Mouse (Mus musculus) limb, embryonic 15.5 days (tissue): ENCODE measurements around the gene Trim25. TPM values are rescaled to one million over a fixed set of nuclear protein-coding genes. Genes with fewer than 3 reads are reported as not detected.

Experiments used
- ATAC-seq: fragments of 200-750 bp; cut with Nextera tagmentation; 2 replicates; pipeline ENCODE4 v1.8.0; 2017; ENCODE audit warnings: low read depth, moderate TSS enrichment; ENCODE audit not compliant: insufficient number of reproducible peaks, low FRiP score, low TSS enrichment
- H3K27ac ChIP-seq: fragments of 300-500 bp; sonication (generic); 2 replicates; pipeline ENCODE4 v1.5.1; 2015; ENCODE audit warnings: moderate library complexity, mild to moderate bottlenecking, inconsistent platforms
- H3K27me3 ChIP-seq: fragments of 300-500 bp; sonication (generic); 2 replicates; pipeline ENCODE4 v1.6.1; 2015; ENCODE audit warnings: inconsistent platforms
- H3K36me3 ChIP-seq: fragments of 300-500 bp; sonication (generic); 2 replicates; pipeline ENCODE4 v1.6.1; 2015; ENCODE audit warnings: inconsistent platforms
- H3K4me1 ChIP-seq: fragments of 300-500 bp; sonication (generic); 2 replicates; pipeline ENCODE4 v1.6.1; 2015; ENCODE audit warnings: inconsistent platforms
- H3K4me2 ChIP-seq: fragments of 300-500 bp; sonication (generic); 2 replicates; pipeline ENCODE4 v1.6.1; 2015; ENCODE audit warnings: mild to moderate bottlenecking, inconsistent platforms
- H3K4me3 ChIP-seq: fragments of 300-500 bp; sonication (generic); 2 replicates; pipeline ENCODE4 v1.5.1; 2015; ENCODE audit warnings: mild to moderate bottlenecking, inconsistent platforms
- H3K9ac ChIP-seq: fragments of 300-500 bp; sonication (generic); 2 replicates; pipeline ENCODE4 v1.6.1; 2015; ENCODE audit warnings: inconsistent platforms
- H3K9me3 ChIP-seq: fragments of 300-500 bp; sonication (generic); 2 replicates; pipeline ENCODE4 v1.6.1; 2016; ENCODE audit warnings: inconsistent platforms
- WGBS: fragments of 180-500 bp; shearing (Covaris S2); methylation state at CpG from one replicate; pipeline ENCODE4 v1.1.7; 2015; 5-methylcytosine and 5-hydroxymethylcytosine counted together
- polyA plus RNA-seq: library from polyadenylated mRNA; unstranded; fragments of >200 nt; fragmentation: Nextera tagmentation; extraction: Ambion mirVana; gene quantifications from 2 replicates; pipeline ENCODE4 v1.2.1, GENCODE M21; 2015

Trim25 gene
- polyA plus RNA-seq, 1 experiment from 2014 or later = 12.0 TPM

DNA sequence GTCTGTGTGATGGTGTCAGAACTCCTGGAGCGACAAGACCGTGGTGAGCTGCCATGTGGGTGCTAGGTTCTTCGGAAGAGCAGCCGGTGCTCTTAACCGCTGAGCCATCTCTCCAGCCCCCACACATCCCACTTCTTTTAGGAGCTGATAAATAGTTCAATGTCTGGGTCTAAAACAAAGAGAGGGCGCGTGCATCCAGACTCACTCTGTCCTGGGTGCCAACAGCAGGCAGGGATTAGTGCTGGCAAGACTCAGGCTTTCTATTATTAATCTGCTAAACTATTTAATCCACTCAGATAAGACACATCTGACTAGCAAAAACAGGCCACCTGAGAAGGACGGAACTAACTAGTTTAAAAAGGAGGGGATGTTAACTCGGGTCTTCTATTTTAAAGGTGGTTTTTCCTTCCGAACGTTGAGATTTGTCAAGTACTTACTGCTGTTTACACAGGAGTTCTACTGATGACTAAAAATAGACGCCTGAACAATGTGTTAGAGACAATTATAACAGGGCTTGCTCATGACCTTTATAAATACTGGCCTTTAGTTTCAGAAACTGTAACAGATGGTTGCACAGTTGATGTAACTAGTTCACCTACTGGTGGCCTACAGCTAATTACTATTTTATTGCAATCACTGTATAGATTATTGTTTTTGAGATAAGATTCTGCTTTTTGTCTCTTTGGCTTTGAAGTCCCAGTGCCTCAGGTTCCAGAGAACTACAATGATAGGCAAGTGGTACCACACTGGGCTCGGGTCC lies 56.9 kb downstream of the Trim25 start:
- 85% methylated on average over 13 of the region's 13 CpGs for WGBS
- Histone ChIP-seq H3K9me3 (no peaks in the 10 kb centered on the region), H3K27ac (no peak overlapping the region), H3K27me3 (no peaks in the 10 kb centered on the region), H3K4me1 (peaks cover 20% of the 10 kb centered on the region), H3K36me3 (peaks cover 14% of the 10 kb centered on the region), H3K4me3 (no peak overlapping the region), H3K4me2 (no peak overlapping the region), H3K9ac (no peak overlapping the region)
- ATAC-seq = no peak

DNA sequence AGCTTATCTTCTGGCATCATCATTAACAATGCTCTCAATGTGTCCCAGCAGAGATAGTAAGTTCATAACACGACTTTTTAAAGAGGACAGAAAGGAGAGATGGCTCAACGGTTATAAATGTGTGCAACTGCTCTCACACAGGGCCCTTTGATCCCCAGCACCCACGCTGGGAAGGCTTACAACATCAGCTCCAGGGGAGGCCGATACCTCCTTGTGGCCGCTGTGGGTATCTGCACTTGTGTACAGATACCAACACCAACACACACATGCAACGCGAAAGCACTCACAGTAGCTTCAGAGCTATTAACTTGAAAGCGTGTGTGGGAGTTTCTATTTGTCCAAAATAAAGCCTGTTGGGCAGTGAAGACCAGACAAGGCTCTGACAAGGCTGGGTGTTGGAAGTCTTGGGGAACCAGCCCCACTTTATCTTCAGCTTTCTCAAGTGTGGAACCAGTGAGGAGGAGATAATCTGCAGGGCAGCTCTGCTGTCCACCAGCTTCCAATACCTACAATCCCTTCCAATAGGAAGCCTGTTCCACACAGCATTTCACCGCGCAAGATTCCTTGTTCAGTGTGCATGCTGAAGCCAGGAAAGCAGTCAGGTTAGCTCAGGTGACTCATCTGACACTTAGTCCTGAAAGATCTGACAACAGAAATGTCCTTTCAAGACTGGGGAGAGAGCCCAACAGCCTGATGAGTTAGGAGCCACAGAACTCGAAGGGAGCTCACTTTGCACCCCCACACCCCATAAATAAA lies 59.5 kb downstream of the Trim25 start:
- WGBS = 73% methylated on average over 11 of the region's 11 CpGs
- H3K9me3 ChIP-seq = no peaks in the 10 kb centered on the region
- no peak overlapping the region for H3K27ac ChIP-seq
- peak overlapping the region; percentile 90 for H3K4me2 ChIP-seq
- no peak for ATAC-seq
- peaks cover 7% of the 10 kb centered on the region; the same call in 1 of the 2 replicates for H3K36me3 ChIP-seq
- H3K4me1 ChIP-seq = peaks cover 20% of the 10 kb centered on the region
- H3K27me3 ChIP-seq = no peaks in the 10 kb centered on the region
- peak overlapping the region; percentile 86 for H3K4me3 ChIP-seq
- no peak overlapping the region for H3K9ac ChIP-seq

DNA sequence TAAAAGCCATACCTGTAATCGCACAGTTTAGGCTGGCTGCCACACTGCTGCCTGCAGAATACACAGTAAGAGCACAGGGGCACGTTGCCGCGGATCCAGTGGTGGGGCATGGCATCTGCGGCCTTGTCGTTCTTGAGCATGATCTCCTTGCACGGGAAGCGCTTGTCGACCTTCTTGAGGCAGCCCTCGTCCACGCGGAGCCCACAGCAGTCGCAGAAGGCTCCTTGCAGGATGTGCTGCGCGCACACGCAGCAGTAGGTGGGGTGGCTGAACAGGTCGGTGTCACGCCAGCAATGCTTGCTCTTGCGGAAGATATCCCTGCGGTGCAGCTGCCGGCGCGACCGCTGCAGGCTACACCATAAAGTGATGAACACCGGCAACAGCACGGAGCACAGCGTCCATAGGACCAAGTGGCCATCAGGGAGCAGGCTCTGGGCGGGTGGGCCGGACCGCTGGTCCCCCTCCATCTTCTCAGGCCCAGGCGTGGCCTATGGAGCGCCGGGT lies 60.8 kb downstream of the Trim25 start:
- Histone ChIP-seq H3K4me2 (peak overlapping the region; percentile 90), H3K9me3 (no peaks in the 10 kb centered on the region), H3K36me3 (0 out of 2 replicates have a peak, but pooled peaks cover under 1% of the 10 kb centered on the region), H3K4me3 (peak overlapping the region; percentile 86), H3K27me3 (no peaks in the 10 kb centered on the region), H3K4me1 (peaks cover 20% of the 10 kb centered on the region), H3K9ac (peak overlapping the region; percentile 80), H3K27ac (peak overlapping the region; percentile 57)
- no peak for ATAC-seq
- WGBS = under 1% methylated on average over 33 of the region's 33 CpGs

DNA sequence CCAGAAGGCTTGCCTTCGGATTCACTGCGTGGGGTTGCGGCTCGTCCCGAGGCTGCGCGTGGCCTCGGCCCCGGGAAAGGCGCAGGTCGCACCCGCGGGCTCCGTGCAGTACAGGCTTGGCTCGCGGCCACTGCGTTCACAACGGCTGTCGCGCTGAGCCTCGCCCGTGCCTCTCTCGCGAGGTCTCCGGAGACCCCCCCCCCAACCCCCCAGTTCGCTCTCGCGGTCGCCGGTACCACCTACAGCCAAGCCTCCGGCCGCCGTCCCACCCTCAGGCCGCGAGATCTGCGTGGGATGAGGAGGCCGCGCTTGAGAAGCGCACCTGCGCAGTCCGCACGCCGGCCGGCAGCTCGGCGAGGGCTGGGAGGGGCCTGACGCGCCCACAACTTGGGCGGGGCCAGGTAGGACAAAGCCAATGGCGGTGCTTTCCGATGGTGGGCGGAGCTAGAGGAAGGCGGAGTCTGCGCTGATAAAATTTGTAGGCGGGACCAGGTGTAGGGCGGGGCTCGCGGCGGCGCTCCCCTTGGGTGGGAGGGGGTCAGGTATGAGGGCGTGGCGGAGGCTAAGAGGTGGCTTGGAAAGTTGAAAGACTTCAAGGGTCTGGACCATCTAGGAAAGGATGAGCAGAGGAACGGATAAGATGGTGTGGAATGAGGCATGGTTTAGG lies 61.4 kb downstream of the Trim25 start:
- Histone ChIP-seq H3K4me3 (peak overlapping the region; percentile 86), H3K9ac (peak overlapping the region; percentile 80), H3K9me3 (no peaks in the 10 kb centered on the region), H3K27ac (peak overlapping the region; percentile 57), H3K4me2 (peak overlapping the region; percentile 90), H3K4me1 (peaks cover 20% of the 10 kb centered on the region), H3K27me3 (no peaks in the 10 kb centered on the region), H3K36me3 (no peaks in the 10 kb centered on the region)
- WGBS = 1% methylated on average over 57 of the region's 63 CpGs
- ATAC-seq = peak; percentile 89

DNA sequence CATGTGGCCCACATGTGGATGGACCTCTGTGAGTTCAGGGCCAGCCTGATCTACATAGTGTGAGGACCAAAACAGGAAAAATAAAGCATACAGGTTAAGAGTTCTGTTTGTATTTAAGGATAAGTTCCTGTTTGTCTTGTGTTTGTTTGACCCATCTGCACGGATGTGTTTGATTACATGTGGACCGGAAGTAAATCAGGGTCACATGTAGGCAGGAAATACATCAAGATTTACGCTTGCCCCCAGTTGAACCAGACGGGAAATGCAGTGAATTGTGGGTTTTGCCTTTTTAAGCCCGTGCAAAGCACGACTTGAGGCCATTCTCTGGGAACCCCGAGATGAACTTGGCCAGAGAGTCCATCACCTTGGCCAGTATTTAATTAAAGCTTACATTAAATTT lies 62.2 kb downstream of the Trim25 start:
- WGBS = 72% methylated on average over 7 of the region's 7 CpGs
- Histone ChIP-seq H3K36me3 (no peaks in the 10 kb centered on the region), H3K27me3 (no peaks in the 10 kb centered on the region), H3K9ac (no peak overlapping the region), H3K4me1 (peaks cover 20% of the 10 kb centered on the region), H3K4me3 (no peak overlapping the region), H3K9me3 (no peaks in the 10 kb centered on the region), H3K27ac (no peak overlapping the region), H3K4me2 (no peak overlapping the region)
- no peak for ATAC-seq

DNA sequence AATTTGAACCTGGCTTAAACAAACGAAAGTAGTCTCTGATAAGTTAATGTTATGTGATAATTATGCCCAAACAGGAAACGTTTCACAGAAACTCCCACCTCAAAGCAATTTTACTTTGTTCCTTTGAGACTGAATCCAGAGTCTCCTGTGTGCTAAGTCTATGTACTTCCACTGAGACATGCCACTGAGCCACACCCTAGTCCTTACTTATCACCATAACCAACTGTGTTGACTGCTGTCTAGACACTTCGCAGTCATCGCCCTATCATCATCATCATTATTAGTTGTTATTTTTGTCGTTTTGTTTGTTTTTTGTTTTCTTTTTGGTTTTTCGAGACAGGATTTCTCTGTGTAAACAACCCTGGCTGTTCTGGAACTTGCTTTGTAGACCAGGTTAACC lies 65.1 kb downstream of the Trim25 start:
- H3K4me2 ChIP-seq = no peak overlapping the region
- no peak for ATAC-seq
- 80% methylated on average over 6 of the region's 6 CpGs for WGBS
- H3K27me3 ChIP-seq = no peaks in the 10 kb centered on the region
- H3K27ac ChIP-seq = no peak overlapping the region
- H3K4me1 ChIP-seq = peaks cover 10% of the 10 kb centered on the region
- H3K4me3 ChIP-seq = no peak overlapping the region
- H3K9ac ChIP-seq = no peak overlapping the region
- H3K9me3 ChIP-seq = no peaks in the 10 kb centered on the region
- no peaks in the 10 kb centered on the region for H3K36me3 ChIP-seq

DNA sequence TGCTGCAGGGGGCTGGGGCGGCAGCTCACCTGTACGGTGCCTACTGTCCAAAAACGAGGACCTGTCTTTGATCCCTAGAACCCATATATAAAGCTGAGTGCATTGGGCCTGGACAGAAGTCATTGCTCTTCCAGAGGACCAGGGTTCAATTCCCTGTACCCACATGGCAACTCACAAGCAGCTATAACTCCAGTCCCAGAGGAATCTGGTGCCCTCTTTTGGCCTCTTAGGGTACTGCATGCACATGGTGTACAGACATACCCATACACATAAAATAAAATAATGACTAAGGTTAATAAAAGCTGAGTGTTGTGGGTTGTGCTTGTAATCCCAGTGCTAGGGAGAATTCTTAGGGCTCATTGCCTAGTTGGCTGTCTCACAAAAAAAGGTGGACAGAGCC lies 66.1 kb downstream of the Trim25 start:
- no peak for ATAC-seq
- WGBS = 94% methylated on average over 3 of the region's 3 CpGs

DNA sequence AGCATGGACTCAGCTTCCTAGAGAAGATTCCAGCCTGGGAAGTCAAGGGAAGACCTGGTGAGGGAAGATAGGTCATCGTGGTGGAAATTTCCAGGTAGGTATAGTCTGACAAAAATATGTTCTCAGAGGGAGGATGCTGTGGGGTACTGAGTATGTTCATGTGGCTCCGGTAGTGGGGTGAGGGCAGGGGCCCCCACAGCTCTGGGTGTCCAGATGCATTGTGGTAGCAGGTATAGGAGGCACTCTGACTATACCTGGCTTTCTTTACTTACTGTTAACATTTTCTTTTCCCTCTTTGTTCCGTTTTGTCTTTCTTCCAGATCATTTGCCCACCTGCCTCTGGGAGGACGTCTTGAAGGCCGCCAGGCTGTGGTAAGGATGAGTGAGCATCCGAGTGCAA lies 67.0 kb downstream of the Trim25 start:
- 81% methylated on average over 6 of the region's 6 CpGs for WGBS
- no peaks in the 10 kb centered on the region for H3K36me3 ChIP-seq

More for the DNA sequence above, 66.1 kb downstream of the Trim25 start:
- H3K4me3 ChIP-seq = no peak overlapping the region
- no peaks in the 10 kb centered on the region for H3K36me3 ChIP-seq
- no peak overlapping the region for H3K9ac ChIP-seq
- H3K4me1 ChIP-seq = 0 out of 2 replicates have a peak, but pooled peaks cover 4% of the 10 kb centered on the region
- H3K4me2 ChIP-seq = no peak overlapping the region
- no peaks in the 10 kb centered on the region for H3K9me3 ChIP-seq
- H3K27me3 ChIP-seq = no peaks in the 10 kb centered on the region
- no peak overlapping the region for H3K27ac ChIP-seq

DNA sequence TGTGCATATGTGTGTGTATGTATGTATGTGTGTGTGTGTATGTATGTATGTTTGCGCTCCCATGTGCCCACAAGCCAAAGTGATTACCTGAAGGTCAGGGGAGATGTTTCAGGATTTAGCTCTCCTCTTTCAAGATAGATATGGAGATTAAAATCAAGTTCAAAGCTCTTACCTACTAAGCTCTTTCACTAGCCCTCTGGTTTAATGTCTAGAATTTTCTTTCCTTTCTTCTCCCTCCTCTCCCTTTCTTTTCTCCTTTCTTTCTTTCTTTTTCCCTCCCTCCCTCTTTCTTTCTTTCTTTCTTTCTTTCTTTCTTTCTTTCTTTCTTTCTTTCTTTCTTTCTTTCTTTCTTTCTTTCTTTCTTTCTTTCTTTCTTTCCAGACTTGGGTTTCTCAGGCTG lies 67.6 kb downstream of the Trim25 start, which contains the start of gene Dgke:
TSS of gene Dgke (minus strand) at position 101 of the 400 bp plus-strand sequence.
- no peaks in the 10 kb centered on the region for H3K27me3 ChIP-seq
- no peak within 1 kb of the TSS for H3K27ac ChIP-seq
- ATAC-seq = no peak
- no peaks in the 10 kb centered on the region for H3K4me1 ChIP-seq
- no peaks in the 10 kb centered on the region for H3K36me3 ChIP-seq
- no peak within 1 kb of the TSS for H3K4me2 ChIP-seq
- H3K4me3 ChIP-seq = no peak within 1 kb of the TSS
- H3K9me3 ChIP-seq = no peaks in the 10 kb centered on the region
- WGBS = 94% methylated on average over 1 of the region's 1 CpGs
- H3K9ac ChIP-seq = no peak within 1 kb of the TSS

More for the DNA sequence above, 67.0 kb downstream of the Trim25 start:
- Histone ChIP-seq H3K4me3 (no peak overlapping the region), H3K27ac (no peak overlapping the region), H3K9me3 (no peaks in the 10 kb centered on the region), H3K27me3 (no peaks in the 10 kb centered on the region), H3K4me2 (no peak overlapping the region), H3K4me1 (no peaks in the 10 kb centered on the region), H3K9ac (no peak overlapping the region)
- no peak for ATAC-seq

DNA sequence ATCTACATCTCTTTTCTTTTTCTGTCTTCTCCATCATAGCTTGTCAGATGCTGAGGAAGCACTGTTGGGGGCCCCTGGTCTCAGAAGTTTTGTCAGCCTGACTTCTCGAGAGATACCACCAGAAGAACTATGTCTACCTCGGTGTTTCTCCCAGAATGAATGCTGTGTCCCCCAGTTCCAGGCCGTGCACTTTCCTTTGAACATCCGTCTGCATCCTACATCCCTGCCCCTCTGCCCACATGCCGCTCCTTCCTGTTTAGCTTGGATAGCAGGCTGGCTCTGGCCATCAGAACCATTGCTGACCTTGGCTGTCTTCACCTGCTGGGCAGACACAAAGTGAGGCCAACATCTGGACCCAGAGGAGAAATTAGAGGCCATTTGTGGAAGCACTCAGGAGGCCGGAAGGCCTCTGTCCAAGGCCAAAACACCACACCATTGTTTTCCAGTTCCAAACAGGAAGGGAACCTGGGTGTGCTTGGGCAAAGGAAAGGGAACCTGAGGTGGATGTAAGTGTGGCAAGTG lies 68.2 kb downstream of the Trim25 start:
- H3K27me3 ChIP-seq = no peaks in the 10 kb centered on the region
- no peak overlapping the region for H3K9ac ChIP-seq
- H3K4me3 ChIP-seq = no peak overlapping the region
- no peak overlapping the region for H3K27ac ChIP-seq
- no peak for ATAC-seq
- no peaks in the 10 kb centered on the region for H3K9me3 ChIP-seq
- 68% methylated on average over 6 of the region's 6 CpGs for WGBS
- H3K36me3 ChIP-seq = no peaks in the 10 kb centered on the region
- no peak overlapping the region for H3K4me2 ChIP-seq
- no peaks in the 10 kb centered on the region for H3K4me1 ChIP-seq

DNA sequence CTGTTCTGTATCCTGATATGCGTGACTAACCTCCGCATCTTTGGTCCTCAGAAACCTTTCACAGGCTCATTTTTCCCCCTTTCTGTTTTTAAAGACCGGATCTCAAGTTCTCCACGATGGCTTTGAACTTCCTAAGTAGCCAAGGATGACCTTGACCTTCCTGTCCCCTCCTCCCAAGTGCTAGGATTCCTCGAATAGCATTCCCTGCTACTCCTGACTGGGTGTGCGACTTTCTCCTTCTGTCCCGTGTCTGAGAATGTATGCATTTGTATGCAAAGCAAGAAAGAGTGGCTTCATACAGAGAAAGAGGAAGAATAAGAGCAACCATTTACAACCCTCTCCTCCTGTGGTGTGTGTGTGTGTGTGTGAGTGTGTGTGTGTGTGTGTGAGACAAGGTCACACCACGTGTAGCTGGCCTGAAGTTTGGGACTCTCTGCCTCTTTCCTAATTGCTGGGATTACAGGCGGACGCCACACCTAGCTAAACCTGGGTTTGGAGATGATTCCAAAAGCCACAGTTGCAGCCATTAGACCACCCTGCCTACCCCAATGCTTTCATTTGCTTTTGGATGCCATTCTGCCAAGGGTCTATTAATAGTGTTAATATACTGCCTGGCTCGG lies 68.8 kb downstream of the Trim25 start:
- H3K9ac ChIP-seq = no peak overlapping the region
- H3K4me2 ChIP-seq = no peak overlapping the region
- no peaks in the 10 kb centered on the region for H3K9me3 ChIP-seq
- H3K27ac ChIP-seq = no peak overlapping the region
- H3K27me3 ChIP-seq = no peaks in the 10 kb centered on the region
- ATAC-seq = no peak
- H3K4me3 ChIP-seq = no peak overlapping the region
- H3K4me1 ChIP-seq = no peaks in the 10 kb centered on the region
- H3K36me3 ChIP-seq = no peaks in the 10 kb centered on the region
- 68% methylated on average over 11 of the region's 11 CpGs for WGBS
